Mouse (Mus musculus) gastrocnemius, postnatal 25 days (tissue): Measurements from ENCODE around the gene Ipo5. TPM values are rescaled to one million over a fixed set of nuclear protein-coding genes. Genes with fewer than 3 reads are reported as not detected.

Experiments
- total RNA-seq, 2 experiments: library from RNA; stranded (reverse); gene quantifications; 1 replicate in 1 of 2; 2 replicates in 1 of 2; pipeline ENCODE4 v1.2.3; 2021

Ipo5 gene
- total RNA-seq, 2 experiments from 2014 or later, result 96.2 to 99.5 TPM

Other genes with a start within 250 kb of the Ipo5 start
- gene Farp1, start 124.0 kb downstream of the Ipo5 start, total RNA-seq, result 1 to 10 TPM; 7.2 to 8.3 TPM